ENCODE assay signal across 8 mouse cellular contexts in the genomic region with DNA sequence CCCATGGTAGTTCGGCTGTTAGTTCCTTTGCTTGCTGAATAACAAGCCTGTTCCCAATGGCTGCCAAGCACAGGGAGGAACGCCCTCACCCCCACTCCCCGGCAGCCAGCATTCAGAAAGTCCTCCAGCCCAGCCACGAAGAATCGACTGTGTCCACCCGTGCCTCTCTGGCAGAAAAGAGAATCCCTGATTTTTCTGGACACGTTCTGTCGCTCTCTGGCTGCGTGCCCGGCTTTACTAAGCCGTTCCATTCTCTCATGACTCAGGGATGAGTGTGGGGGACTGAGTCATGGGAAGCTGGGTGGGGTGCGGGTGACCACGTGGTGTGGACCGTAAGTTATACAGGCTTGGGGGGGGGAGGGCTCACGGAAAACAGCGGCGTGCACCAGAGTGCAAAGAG.
DNase-seq lines count a peak whose midpoint lies in the region; ATAC-seq and TF ChIP-seq lines count a peak whose summit lies in the region.

No protein-coding gene starts in this region.

- no peaks in the 10 kb centered on the region for H3K36me3 ChIP-seq in liver, embryonic 11.5 days (ENCODE audit: control insufficient read depth, insufficient read depth, low read length)
- H3K36me3 ChIP-seq in liver, postnatal 0 days (replicated peaks; ENCODE audit: insufficient read depth, low read length) = no peaks in the 10 kb centered on the region

- no peak overlapping the region for H3K4me2 ChIP-seq in liver, embryonic 11.5 days
- no peak overlapping the region for H3K4me2 ChIP-seq in liver, postnatal 0 days (ENCODE audit: low read depth, low read length)

- no peak for TF ChIP-seq POLR2A in cerebellum, adult 2 months (IDR thresholded peaks at IDR 0.05; ENCODE audit: borderline replicate concordance, insufficient read depth, low read length)

- TF ChIP-seq EP300 in liver, postnatal 0 days (IDR thresholded peaks at IDR 0.05; ENCODE audit: low read depth) = no peak

- peak; percentile 38 for DNase-seq in liver
- no peak for DNase-seq in liver, embryonic 11.5 days (ENCODE audit: low spot score)
- DNase-seq in cerebellum, adult 2 months = peak; percentile 63 to 74
- peak; percentile 84 for DNase-seq in heart, adult 8-10 months (ENCODE audit: low spot score)
- DNase-seq in layer of hippocampus, postnatal 25 days (ENCODE audit: extremely low spot score in 1 of 2, low spot score in 1 of 2) = peak; percentile 36 to 72
- DNase-seq in ovary, postnatal 14 days (ENCODE audit: low spot score) = peak; percentile 60
- DNase-seq in liver, postnatal 0 days = no peak

- WGBS in liver, embryonic 11.5 days = 86% methylated on average over 17 of the region's 17 CpGs
- 4% methylated on average over 17 of the region's 17 CpGs for WGBS in cerebellum, adult 2 months
- WGBS in liver, postnatal 0 days (ENCODE audit: insufficient replicate concordance) = 79% methylated on average over 17 of the region's 17 CpGs

- H3K27me3 ChIP-seq in liver, embryonic 11.5 days (replicated peaks; ENCODE audit: control insufficient read depth, insufficient read depth, low read length) = no peaks in the 10 kb centered on the region
- no peaks in the 10 kb centered on the region for H3K27me3 ChIP-seq in cerebellum, adult 2 months (ENCODE audit: control insufficient read depth, insufficient read depth, low read length)
- no peaks in the 10 kb centered on the region for H3K27me3 ChIP-seq in liver, postnatal 0 days (ENCODE audit: insufficient read depth, low read length)

- H3K4me1 ChIP-seq in liver, embryonic 11.5 days (replicated peaks; ENCODE audit: control insufficient read depth, insufficient read depth, low read length) = no peaks in the 10 kb centered on the region
- peaks cover 4% of the 10 kb centered on the region; the same call in 1 of the 2 replicates for H3K4me1 ChIP-seq in cerebellum, adult 2 months (ENCODE audit: control insufficient read depth, insufficient read depth, low read length)
- no peaks in the 10 kb centered on the region for H3K4me1 ChIP-seq in liver, postnatal 0 days (ENCODE audit: insufficient read depth)

- no peak for TF ChIP-seq CTCF in cerebellum, adult 2 months (IDR thresholded peaks at IDR 0.05; ENCODE audit: borderline replicate concordance, insufficient read depth, low read depth, low read length)
- TF ChIP-seq CTCF in liver, postnatal 0 days (IDR thresholded peaks at IDR 0.05; ENCODE audit: low read depth) = no peak

- ATAC-seq in liver, embryonic 11.5 days (replicated peaks; ENCODE audit: low FRiP score) = no peak
- ATAC-seq in erythroblast, adult 5-6 weeks (replicated peaks; ENCODE audit: low FRiP score, poor library complexity, severe bottlenecking) = no peak
- ATAC-seq in liver, postnatal 0 days = no peak

- no peak overlapping the region for H3K4me3 ChIP-seq in liver, embryonic 11.5 days (ENCODE audit: low read depth, low read length)
- peak overlapping the region; percentile 27 for H3K4me3 ChIP-seq in cerebellum, adult 2 months (replicated peaks; ENCODE audit: insufficient read depth, low read depth, low read length)
- no peak overlapping the region for H3K4me3 ChIP-seq in liver, postnatal 0 days (ENCODE audit: low read depth, low read length)

- no peak overlapping the region for H3K9ac ChIP-seq in liver, embryonic 11.5 days (ENCODE audit: low read depth, low read length)
- H3K9ac ChIP-seq in liver, postnatal 0 days (replicated peaks) = no peak overlapping the region

- H3K9me3 ChIP-seq in liver, embryonic 11.5 days (ENCODE audit: control insufficient read depth, low read length) = no peaks in the 10 kb centered on the region
- H3K9me3 ChIP-seq in liver, postnatal 0 days (ENCODE audit: low read length) = no peaks in the 10 kb centered on the region

- H3K27ac ChIP-seq in liver, embryonic 11.5 days (ENCODE audit: low read depth, low read length) = no peak overlapping the region
- no peak overlapping the region for H3K27ac ChIP-seq in cerebellum, adult 2 months (ENCODE audit: insufficient read depth, low read length)
- no peak overlapping the region for H3K27ac ChIP-seq in liver, postnatal 0 days (ENCODE audit: low read depth)

Comparison
In these comparisons a context has a peak if more than half of its experiments do, and no peak if none do; other contexts are left out.
1. DNase-seq: peak in liver (single experiment), cerebellum, adult 2 months (2 of 2), heart, adult 8-10 months (single experiment), layer of hippocampus, postnatal 25 days (2 of 2) and ovary, postnatal 14 days (single experiment); none in liver, embryonic 11.5 days (single experiment) and liver, postnatal 0 days (single experiment).